Mouse (Mus musculus) olfactory bulb, adult 2 months (tissue): ENCODE measurements around the gene Rc3h2. TPM values are rescaled to one million over a fixed set of nuclear protein-coding genes. Genes with fewer than 3 reads are reported as not detected.

Source experiments
- H3K27ac ChIP-seq: fragments of 200-500 bp; 2 replicates; pipeline ENCODE4 v1.5.1; 2012; ENCODE audit warnings: low read depth, low read length; ENCODE audit not compliant: insufficient read depth
- H3K4me1 ChIP-seq: fragments of 200-500 bp; 2 replicates; pipeline ENCODE4 v1.6.1; 2012; ENCODE audit warnings: low read length; ENCODE audit not compliant: control insufficient read depth, insufficient read depth
- H3K4me3 ChIP-seq: fragments of 200-500 bp; 2 replicates; pipeline ENCODE4 v1.5.1; 2012; ENCODE audit warnings: mild to moderate bottlenecking, low read depth, low read length, moderate library complexity; ENCODE audit not compliant: insufficient read depth
- CTCF ChIP-seq: fragments of 200-500 bp; IDR thresholded peaks from 2 replicates; pipeline ENCODE4 v1.5.1; 2012; ENCODE audit warnings: low read depth, mild to moderate bottlenecking, low read length, moderate library complexity; ENCODE audit not compliant: insufficient read depth
- POLR2A ChIP-seq: fragments of 200-500 bp; IDR thresholded peaks from 2 replicates; pipeline ENCODE4 v1.6.1; 2012; ENCODE audit warnings: mild to moderate bottlenecking, low read depth, low read length, moderate library complexity; ENCODE audit not compliant: insufficient read depth
- WGBS: fragments of 180-500 bp; shearing (Covaris S2); methylation state at CpG from one replicate; pipeline ENCODE4 v1.1.7; 2018; 5-methylcytosine and 5-hydroxymethylcytosine counted together
- polyA plus RNA-seq: library from polyadenylated mRNA; stranded (reverse); fragments of >200 nt; gene quantifications from 2 replicates; pipeline ENCODE4 v1.2.4, GENCODE M21; 2012; ENCODE audit warnings: low replicate concordance; ENCODE audit not compliant: missing spikeins, insufficient read depth, insufficient read length

Gene Rc3h2
- polyA plus RNA-seq, 1 experiment = 57.9 TPM

GRCm38 (mm10) chr2:37430593-37431464 lies 8.1 kb upstream of the Rc3h2 start:
- peak overlapping the region; percentile 83 for H3K27ac ChIP-seq
- H3K4me3 ChIP-seq = peak overlapping the region; percentile 74
- TF ChIP-seq POLR2A (peak; percentile 47), CTCF (no peak)
- H3K4me1 ChIP-seq = no peaks in the 10 kb centered on the region
- WGBS = under 1% methylated on average over 38 of the region's 38 CpGs

GRCm38 (mm10) chr2:37423671-37424070 lies 968 bp upstream of the Rc3h2 start:
- WGBS = 27% methylated on average over 3 of the region's 3 CpGs
- no peaks in the 10 kb centered on the region for H3K4me1 ChIP-seq
- H3K4me3 ChIP-seq = no peak overlapping the region
- no peak overlapping the region for H3K27ac ChIP-seq
- TF ChIP-seq POLR2A (no peak), CTCF (no peak)

GRCm38 (mm10) chr2:37421903-37422302 lies 800 bp downstream of the Rc3h2 start:
- 3% methylated on average over 3 of the region's 3 CpGs for WGBS
- TF ChIP-seq CTCF (no peak), POLR2A (no peak)

GRCm38 (mm10) chr2:37395539-37395938 lies 27.2 kb downstream of the Rc3h2 start:
- TF ChIP-seq POLR2A (no peak), CTCF (no peak)
- WGBS = 15% methylated on average over 1 of the region's 1 CpGs
- no peaks in the 10 kb centered on the region for H3K4me1 ChIP-seq
- H3K27ac ChIP-seq = no peak overlapping the region
- H3K4me3 ChIP-seq = no peak overlapping the region

More at GRCm38 (mm10) chr2:37421903-37422302, 800 bp downstream of the Rc3h2 start:
- H3K4me3 ChIP-seq = peak overlapping the region; percentile 68
- no peaks in the 10 kb centered on the region for H3K4me1 ChIP-seq
- peak overlapping the region; percentile 52 for H3K27ac ChIP-seq

GRCm38 (mm10) chr2:37382921-37383320 lies 39.8 kb downstream of the Rc3h2 start:
- 94% methylated on average over 9 of the region's 9 CpGs for WGBS
- TF ChIP-seq CTCF (no peak), POLR2A (no peak)
- Histone ChIP-seq H3K27ac (no peak overlapping the region), H3K4me1 (no peaks in the 10 kb centered on the region), H3K4me3 (no peak overlapping the region)

- WGBS = 53% methylated on average over 2 of the region's 2 CpGs
- TF ChIP-seq CTCF = no peak
- TF ChIP-seq POLR2A = no peak
These were observed 42.5 kb downstream of the Rc3h2 start for GRCm38 (mm10) chr2:37380189-37380588.

GRCm38 (mm10) chr2:37376018-37376417 lies 46.7 kb downstream of the Rc3h2 start:
- TF ChIP-seq CTCF (no peak), POLR2A (no peak)
- no peak overlapping the region for H3K4me3 ChIP-seq
- WGBS = 86% methylated on average over 1 of the region's 1 CpGs
- no peaks in the 10 kb centered on the region for H3K4me1 ChIP-seq
- H3K27ac ChIP-seq = no peak overlapping the region

More at GRCm38 (mm10) chr2:37380189-37380588, 42.5 kb downstream of the Rc3h2 start:
- Histone ChIP-seq H3K27ac (no peak overlapping the region), H3K4me3 (no peak overlapping the region), H3K4me1 (no peaks in the 10 kb centered on the region)

GRCm38 (mm10) chr2:37370651-37371050 lies 52.1 kb downstream of the Rc3h2 start:
- 87% methylated on average over 2 of the region's 2 CpGs for WGBS
- no peak overlapping the region for H3K4me3 ChIP-seq
- no peak for TF ChIP-seq POLR2A
- TF ChIP-seq CTCF = no peak
- no peaks in the 10 kb centered on the region for H3K4me1 ChIP-seq
- no peak overlapping the region for H3K27ac ChIP-seq

- Histone ChIP-seq H3K4me1 (peaks cover 3% of the 10 kb centered on the region; the same call in 1 of the 2 replicates), H3K27ac (no peak overlapping the region), H3K4me3 (no peak overlapping the region)
- no peak for TF ChIP-seq POLR2A
- 94% methylated on average over 2 of the region's 2 CpGs for WGBS
These were observed 62.8 kb downstream of the Rc3h2 start for GRCm38 (mm10) chr2:37359908-37360307.

GRCm38 (mm10) chr2:37358633-37359540 lies 63.8 kb downstream of the Rc3h2 start, which contains the start of gene Pdcl:
TSS of gene Pdcl (minus strand) at chr2:37359332.
- peaks cover 3% of the 10 kb centered on the region; the same call in 1 of the 2 replicates for H3K4me1 ChIP-seq
- under 1% methylated on average over 42 of the region's 42 CpGs for WGBS
- H3K27ac ChIP-seq = peak within 1 kb of the TSS; percentile 85
- TF ChIP-seq CTCF (no peak), POLR2A (peak; percentile 21; the same call in 1 of the 2 replicates)
- peak within 1 kb of the TSS; percentile 81 for H3K4me3 ChIP-seq
